Comparison of ENCODE assay signal across 9 mouse cellular contexts in the genomic region with DNA sequence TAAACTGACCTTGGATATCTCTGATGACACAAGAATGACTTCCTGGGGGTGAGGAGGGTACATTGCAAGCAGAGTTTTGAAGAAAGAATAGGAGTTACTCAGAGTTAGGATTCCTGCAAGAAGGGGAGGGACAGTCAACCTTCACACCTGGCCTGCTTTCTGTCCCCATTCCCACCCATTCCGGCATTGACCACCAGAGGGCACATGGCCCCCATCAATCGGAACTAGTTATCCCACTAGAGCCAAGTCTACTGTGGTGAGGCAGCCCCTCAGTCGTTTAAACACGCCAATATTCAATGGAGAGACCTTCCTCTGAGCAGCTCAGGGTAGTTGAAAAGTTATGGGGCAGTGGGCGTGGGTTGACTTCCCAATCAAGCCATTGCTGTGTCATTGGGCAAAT. TPM values are rescaled to one million over a fixed set of nuclear protein-coding genes. Genes with fewer than 3 reads are reported as not detected.
DNase-seq lines count a peak whose midpoint lies in the region; ATAC-seq and TF ChIP-seq lines count a peak whose summit lies in the region.
"Had no signal": no experiment of that assay in that cellular context is flagged by ENCODE, and none has a peak within 500 bp of the region (broad histone marks: within the 10 kb centered on the region; RNA-seq: fewer than 3 reads in every experiment).

No protein-coding gene starts in this region.

- no peak for ATAC-seq in hindbrain, embryonic 11.5 days (ENCODE audit: low FRiP score)
- ATAC-seq in midbrain, embryonic 11.5 days (ENCODE audit: low FRiP score): no peak
- no peak for ATAC-seq in activated CD4-positive, CD25-positive, alpha-beta regulatory T cell, adult 4 months

- in situ Hi-C loops in ES-E14 (cut with MboI; ENCODE audit: low sequenced_read_pairs in 2 of 2, unreplicated experiment in 2 of 2): no loop called here

- no peak overlapping the region for H3K9ac ChIP-seq in ES-E14 (ENCODE audit: insufficient read depth, low read depth, low read length, poor library complexity, severe bottlenecking)
- H3K9ac ChIP-seq in hindbrain, embryonic 11.5 days (ENCODE audit: low read depth, low read length): no peak overlapping the region; the same call in 1 of the 2 replicates
- H3K9ac ChIP-seq in midbrain, embryonic 11.5 days (ENCODE audit: low read length): no peak overlapping the region
- H3K9ac ChIP-seq: lung, embryonic 15.5 days had no signal

- peaks cover 2 to 17% of the 10 kb centered on the region in 2 experiments; a peak in 1 of 4 replicates for H3K4me1 ChIP-seq in ES-E14 (ENCODE audit: control insufficient read depth in 2 of 2, insufficient read depth in 2 of 2, low read length in 2 of 2, poor library complexity in 1 of 2)
- H3K4me1 ChIP-seq in embryonic fibroblast, embryonic 13.5 days (ENCODE audit: control insufficient read depth, insufficient read depth, low read length): peaks cover 9% of the 10 kb centered on the region; the same call in 1 of the 2 replicates
- peaks cover 12% of the 10 kb centered on the region for H3K4me1 ChIP-seq in hindbrain, embryonic 11.5 days (replicated peaks; ENCODE audit: control insufficient read depth, insufficient read depth, low read length)
- peaks cover 22% of the 10 kb centered on the region for H3K4me1 ChIP-seq in midbrain, embryonic 11.5 days (ENCODE audit: control insufficient read depth, insufficient read depth, low read length)

- H3K27ac ChIP-seq in ES-E14 (ENCODE audit: insufficient read depth, low read depth, low read length, poor library complexity, severe bottlenecking): no peak overlapping the region
- H3K27ac ChIP-seq in embryonic fibroblast, embryonic 13.5 days (ENCODE audit: insufficient read depth, low read length): no peak overlapping the region
- H3K27ac ChIP-seq in hindbrain, embryonic 11.5 days (ENCODE audit: low read depth, low read length): no peak overlapping the region
- H3K27ac ChIP-seq in midbrain, embryonic 11.5 days (ENCODE audit: low read depth, low read length): no peak overlapping the region
- H3K27ac ChIP-seq: lung, embryonic 15.5 days had no signal

- peak; percentile 82; the same call in 1 of the 2 replicates for TF ChIP-seq CTCF in embryonic fibroblast, embryonic 13.5 days (IDR thresholded peaks at IDR 0.05; ENCODE audit: borderline replicate concordance, insufficient read depth, low read length)

- intact Hi-C loops in left cerebral cortex, postnatal 14 days (cut with DNase I): no loop called here

- no peaks in the 10 kb centered on the region for H3K27me3 ChIP-seq in hindbrain, embryonic 11.5 days (ENCODE audit: control insufficient read depth, insufficient read depth, low read length)
- no peaks in the 10 kb centered on the region for H3K27me3 ChIP-seq in midbrain, embryonic 11.5 days (ENCODE audit: control insufficient read depth, insufficient read depth, low read length)
- H3K27me3 ChIP-seq: lung, embryonic 15.5 days had no signal

- DNase-seq in ES-E14 (ENCODE audit: low read depth, low spot score): peak; percentile 77
- peak; percentile 75 to 80 for DNase-seq in adrenal gland, postnatal 36 days
- peak; percentile 88 for DNase-seq in hindbrain, embryonic 11.5 days (ENCODE audit: low spot score)
- peak; percentile 74 to 79 for DNase-seq in left cerebral cortex, postnatal 14 days (ENCODE audit: low spot score in 2 of 2)
- DNase-seq in midbrain, embryonic 11.5 days (ENCODE audit: low spot score, missing footprints): peak; percentile 98
- peak; percentile 55 for DNase-seq in right cerebral cortex, postnatal 36 days (ENCODE audit: low spot score in 2 of 2)

- no peak overlapping the region for H3K4me3 ChIP-seq in ES-E14 (ENCODE audit: insufficient read depth in 1 of 2, low read depth in 1 of 2, low read length in 2 of 2, poor library complexity in 1 of 2, severe bottlenecking in 1 of 2)
- no peak overlapping the region for H3K4me3 ChIP-seq in embryonic fibroblast, embryonic 13.5 days (ENCODE audit: insufficient read depth, low read length)
- H3K4me3 ChIP-seq in hindbrain, embryonic 11.5 days (ENCODE audit: low read depth, low read length): no peak overlapping the region
- no peak overlapping the region for H3K4me3 ChIP-seq in midbrain, embryonic 11.5 days (ENCODE audit: low read depth, low read length)

- no peak for TF ChIP-seq POLR2A in embryonic fibroblast, embryonic 13.5 days (IDR thresholded peaks at IDR 0.05; ENCODE audit: low read depth, low read length)

- H3K36me3 ChIP-seq in ES-E14 (ENCODE audit: control insufficient read depth, insufficient read depth, low read length, poor library complexity, severe bottlenecking): peaks cover 6% of the 10 kb centered on the region; the same call in 1 of the 2 replicates
- H3K36me3 ChIP-seq in hindbrain, embryonic 11.5 days (ENCODE audit: control insufficient read depth, insufficient read depth, low read length): no peaks in the 10 kb centered on the region
- no peaks in the 10 kb centered on the region for H3K36me3 ChIP-seq in midbrain, embryonic 11.5 days (ENCODE audit: control insufficient read depth, insufficient read depth, low read length)
- H3K36me3 ChIP-seq: lung, embryonic 15.5 days had no signal

- H3K9me3 ChIP-seq in ES-E14 (ENCODE audit: control insufficient read depth, insufficient read depth, low read depth, low read length): no peaks in the 10 kb centered on the region
- H3K9me3 ChIP-seq in hindbrain, embryonic 11.5 days (ENCODE audit: control insufficient read depth, low read length): no peaks in the 10 kb centered on the region
- H3K9me3 ChIP-seq in midbrain, embryonic 11.5 days (ENCODE audit: control insufficient read depth, low read length): no peaks in the 10 kb centered on the region
- H3K9me3 ChIP-seq: lung, embryonic 15.5 days had no signal

- H3K4me2 ChIP-seq in hindbrain, embryonic 11.5 days (replicated peaks; ENCODE audit: low read depth, low read length): no peak overlapping the region; the same call in 1 of the 2 replicates
- no peak overlapping the region for H3K4me2 ChIP-seq in midbrain, embryonic 11.5 days

- 3% methylated on average over 5 of the region's 5 CpGs for WGBS in hindbrain, embryonic 11.5 days
- WGBS in midbrain, embryonic 11.5 days: 2% methylated on average over 5 of the region's 5 CpGs

TF ChIP-seq in ES-E14, 5 proteins besides CTCF, POLR2A, EP300 and RAD21 (continues in another document):
- TF ChIP-seq ZC3H11A (IDR thresholded peaks at IDR 0.05; ENCODE audit: borderline replicate concordance, low read depth, low read length) (peak; percentile 37; the same call in 1 of the 2 replicates), CHD2 (IDR thresholded peaks at IDR 0.05; ENCODE audit: low read depth, low read length) (no peak), MAFK (IDR thresholded peaks at IDR 0.05; ENCODE audit: insufficient read depth, low read depth, low read length) (no peak), ZNF384 (IDR thresholded peaks at IDR 0.05; ENCODE audit: low read depth, low read length) (no peak)

RNA-seq across cellular contexts. Expression of gene Rnf126, which starts 1.6 kb away (rescaled TPM):
- total RNA-seq in ES-E14 (2012; rRNA removed): 66.7 and 70.8 TPM in 2 replicates
- total RNA-seq in adrenal gland, postnatal 36 days (2021): 10 to 100 TPM; 53.0 to 55.2 TPM
- polyA plus RNA-seq in embryonic fibroblast, embryonic 13.5 days (2011; ENCODE audit: insufficient read length, low read depth, missing spikeins): 38.4 and 39.5 TPM in 2 replicates
- 79.4 and 80.5 TPM in 2 replicates for polyA plus RNA-seq in hindbrain, embryonic 11.5 days (2014; fragmentation: Nextera tagmentation; extraction: Ambion mirVana)
- 10 to 100 TPM; 95.4 to 97.1 TPM for total RNA-seq in left cerebral cortex, postnatal 14 days (2021)
- polyA plus RNA-seq in midbrain, embryonic 11.5 days (2014; fragmentation: Nextera tagmentation; extraction: Ambion mirVana): 69.9 and 81.9 TPM in 2 replicates
- 1 to 10 TPM; 3.9 to 4.4 TPM for polyA plus RNA-seq in activated CD4-positive, CD25-positive, alpha-beta regulatory T cell, adult 4 months (2017; shearing (Covaris generic))

RNA-seq across cellular contexts. Expression of gene Fstl3, which starts 8.7 kb away (rescaled TPM):
- total RNA-seq in ES-E14 (2012; rRNA removed): 5.7 and 7.1 TPM in 2 replicates
- 10 to 100 TPM; 11.3 to 22.9 TPM for total RNA-seq in adrenal gland, postnatal 36 days (2021)
- 21.9 and 42.7 TPM in 2 replicates for polyA plus RNA-seq in embryonic fibroblast, embryonic 13.5 days (2011; ENCODE audit: insufficient read length, low read depth, missing spikeins)
- 1.5 TPM in 2 replicates for polyA plus RNA-seq in hindbrain, embryonic 11.5 days (2014; fragmentation: Nextera tagmentation; extraction: Ambion mirVana)
- 1 to 10 TPM; 1.7 to 2.2 TPM for total RNA-seq in left cerebral cortex, postnatal 14 days (2021)
- 0.60 and 1.2 TPM in 2 replicates for polyA plus RNA-seq in midbrain, embryonic 11.5 days (2014; fragmentation: Nextera tagmentation; extraction: Ambion mirVana)
- polyA plus RNA-seq in activated CD4-positive, CD25-positive, alpha-beta regulatory T cell, adult 4 months (2017; shearing (Covaris generic)): under 1 TPM in 1 of 2 experiments, not detected in 1; 0.86 TPM

RNA-seq across cellular contexts. Expression of gene Fgf22, which starts 13.5 kb away (rescaled TPM):
- 1.5 and 1.9 TPM in 2 replicates for total RNA-seq in ES-E14 (2012; rRNA removed)
- total RNA-seq in adrenal gland, postnatal 36 days (2021): not detected
- 0.23 TPM in 1 of 2 replicates, not detected in the other for polyA plus RNA-seq in embryonic fibroblast, embryonic 13.5 days (2011; ENCODE audit: insufficient read length, low read depth, missing spikeins)
- 0.18 and 0.48 TPM in 2 replicates for polyA plus RNA-seq in hindbrain, embryonic 11.5 days (2014; fragmentation: Nextera tagmentation; extraction: Ambion mirVana)
- 1 to 10 TPM; 1.4 to 2.1 TPM for total RNA-seq in left cerebral cortex, postnatal 14 days (2021)
- polyA plus RNA-seq in midbrain, embryonic 11.5 days (2014; fragmentation: Nextera tagmentation; extraction: Ambion mirVana): 0.08 and 0.32 TPM in 2 replicates
- not detected for polyA plus RNA-seq in activated CD4-positive, CD25-positive, alpha-beta regulatory T cell, adult 4 months (2017; shearing (Covaris generic))

RNA-seq across cellular contexts. Expression of gene Polrmt, which starts 22.0 kb away (rescaled TPM):
- total RNA-seq in ES-E14 (2012; rRNA removed): 109 and 159 TPM in 2 replicates
- 10 to 100 TPM; 51.1 to 58.0 TPM for total RNA-seq in adrenal gland, postnatal 36 days (2021)
- polyA plus RNA-seq in embryonic fibroblast, embryonic 13.5 days (2011; ENCODE audit: insufficient read length, low read depth, missing spikeins): 14.9 TPM in 2 replicates
- 23.5 and 26.8 TPM in 2 replicates for polyA plus RNA-seq in hindbrain, embryonic 11.5 days (2014; fragmentation: Nextera tagmentation; extraction: Ambion mirVana)
- 10 to 100 TPM; 43.8 to 45.4 TPM for total RNA-seq in left cerebral cortex, postnatal 14 days (2021)
- 28.5 and 31.2 TPM in 2 replicates for polyA plus RNA-seq in midbrain, embryonic 11.5 days (2014; fragmentation: Nextera tagmentation; extraction: Ambion mirVana)
- 10 to 100 TPM; 13.6 to 21.4 TPM for polyA plus RNA-seq in activated CD4-positive, CD25-positive, alpha-beta regulatory T cell, adult 4 months (2017; shearing (Covaris generic))

RNA-seq across cellular contexts. Expression of gene Prss57, which starts 22.4 kb away (rescaled TPM):
- total RNA-seq in ES-E14 (2012; rRNA removed): 0.27 and 0.37 TPM in 2 replicates
- not detected for total RNA-seq in adrenal gland, postnatal 36 days (2021)
- not detected in 2 replicates for polyA plus RNA-seq in embryonic fibroblast, embryonic 13.5 days (2011; ENCODE audit: insufficient read length, low read depth, missing spikeins)
- polyA plus RNA-seq in hindbrain, embryonic 11.5 days (2014; fragmentation: Nextera tagmentation; extraction: Ambion mirVana): 0.13 TPM in 1 of 2 replicates, not detected in the other
- total RNA-seq in left cerebral cortex, postnatal 14 days (2021): 1 to 10 TPM in 1 of 2 experiments, under 1 TPM in 1; 0.17 to 1.1 TPM
- 0.10 and 0.40 TPM in 2 replicates for polyA plus RNA-seq in midbrain, embryonic 11.5 days (2014; fragmentation: Nextera tagmentation; extraction: Ambion mirVana)
- polyA plus RNA-seq in activated CD4-positive, CD25-positive, alpha-beta regulatory T cell, adult 4 months (2017; shearing (Covaris generic)): 1 to 10 TPM in 1 of 2 experiments, under 1 TPM in 1; 0.76 to 1.1 TPM
